Mouse (Mus musculus) ZHBTc4 (cell line): ENCODE results near the gene Car14.
"Not testable (repeated sequence)": the region's sequence is repeated elsewhere in the genome, so short reads cannot be mapped to it uniquely, and the experiment has no call there.

Experiments
- DNase-seq: peaks from one replicate; pipeline ENCODE4 v3.0.0-alpha.2; 2011; ENCODE audit warnings: low read depth, low spot score

Gene Car14

GRCm38 (mm10) chr3:95925087-95925486 lies 20.6 kb upstream of the Car14 start:
- no peak for DNase-seq

GRCm38 (mm10) chr3:95924185-95924584 lies 19.7 kb upstream of the Car14 start:
- no peak for DNase-seq

GRCm38 (mm10) chr3:95923429-95923828 lies 18.9 kb upstream of the Car14 start:
- DNase-seq, result not testable (repeated sequence)

- peak; percentile 47 for DNase-seq
Observed at GRCm38 (mm10) chr3:95920532-95920931, 16.0 kb upstream of the Car14 start.

- DNase-seq, result no peak
Observed at GRCm38 (mm10) chr3:95916760-95917159, 12.3 kb upstream of the Car14 start.

- DNase-seq, result no peak
Observed at GRCm38 (mm10) chr3:95914706-95915105, 10.2 kb upstream of the Car14 start.

GRCm38 (mm10) chr3:95907613-95908012 lies 3.1 kb upstream of the Car14 start:
- DNase-seq, result no peak

GRCm38 (mm10) chr3:95906860-95907259 lies 2.4 kb upstream of the Car14 start:
- peak; percentile 59 for DNase-seq

- peak; percentile 69 for DNase-seq
Observed at GRCm38 (mm10) chr3:95905940-95906492, 1.5 kb upstream of the Car14 start.

GRCm38 (mm10) chr3:95905146-95905939 lies 852 bp upstream of the Car14 start:
- DNase-seq, result peak; percentile 93

- DNase-seq, result no peak
Observed at GRCm38 (mm10) chr3:95903753-95904502, 563 bp downstream of the Car14 start.

GRCm38 (mm10) chr3:95902643-95903042 lies 1.8 kb downstream of the Car14 start:
- no peak for DNase-seq

GRCm38 (mm10) chr3:95902373-95902625 lies 2.2 kb downstream of the Car14 start:
- DNase-seq, result no peak

GRCm38 (mm10) chr3:95901616-95902372 lies 2.7 kb downstream of the Car14 start:
- no peak for DNase-seq

GRCm38 (mm10) chr3:95899800-95900524 lies 4.5 kb downstream of the Car14 start:
- no peak for DNase-seq

GRCm38 (mm10) chr3:95895501-95895900 lies 9.0 kb downstream of the Car14 start:
- DNase-seq, result not testable (repeated sequence)

GRCm38 (mm10) chr3:95894317-95895160 lies 10.0 kb downstream of the Car14 start:
- DNase-seq, result peak; percentile 23

GRCm38 (mm10) chr3:95893606-95894316 lies 10.7 kb downstream of the Car14 start, which contains the start of gene Aph1a:
Gene Aph1a (plus strand): TSS chr3:95893969.
- DNase-seq, result peak; percentile 98

GRCm38 (mm10) chr3:95893126-95893525 lies 11.4 kb downstream of the Car14 start:
- DNase-seq, result no peak
